ENCODE assay signal across 11 mouse cellular contexts in the genomic region with DNA sequence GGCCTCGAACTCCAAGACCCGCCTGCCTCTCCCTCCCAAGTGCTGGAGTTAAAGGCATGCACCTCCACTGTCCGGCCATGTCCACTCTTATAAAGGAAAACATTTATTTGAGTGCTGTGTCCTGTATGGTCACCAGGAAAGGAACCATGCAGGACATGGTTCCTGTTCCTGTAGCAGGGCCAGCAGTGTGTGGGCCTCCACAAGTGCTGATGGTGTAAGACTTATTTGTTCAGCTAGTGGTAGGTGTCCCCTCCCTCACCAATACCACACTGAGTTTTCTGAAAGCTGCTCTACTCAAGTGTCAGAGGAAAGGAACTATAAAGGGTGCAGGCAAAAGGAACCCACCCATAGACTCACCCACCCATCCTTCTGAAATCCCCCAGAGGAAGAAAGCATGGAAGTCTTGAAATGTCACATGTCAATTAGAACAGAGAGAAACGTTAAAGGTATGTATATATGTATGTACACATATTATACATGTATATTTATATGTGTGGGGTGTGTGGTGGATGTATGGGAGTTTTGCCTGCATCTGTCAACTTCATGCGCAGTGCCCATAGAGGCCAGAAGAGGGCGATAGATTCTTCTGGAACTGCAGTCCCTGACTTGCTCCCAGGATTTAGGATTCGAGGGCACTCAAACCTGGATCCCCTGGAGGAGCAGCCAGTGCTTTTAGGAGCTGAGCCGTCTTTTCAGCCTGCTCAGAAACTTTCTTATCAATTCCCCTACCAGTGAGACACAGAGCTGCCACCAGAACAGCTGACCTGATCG. TPM values are rescaled to one million over a fixed set of nuclear protein-coding genes. Genes with fewer than 3 reads are reported as not detected.
DNase-seq lines count a peak whose midpoint lies in the region; ATAC-seq and TF ChIP-seq lines count a peak whose summit lies in the region.
"Not testable (repeated sequence)": the region's sequence is repeated elsewhere in the genome, so short reads cannot be mapped to it uniquely, and the experiment has no call there.
"Had no signal": no experiment of that assay in that cellular context is flagged by ENCODE, and none has a peak within 500 bp of the region (broad histone marks: within the 10 kb centered on the region; RNA-seq: fewer than 3 reads in every experiment).

No protein-coding gene starts in this region.

- not testable (repeated sequence) for H3K4me1 ChIP-seq in E14TG2a.4 (replicated peaks; ENCODE audit: low read depth, low read length); heart, embryonic 16.5 days (ENCODE audit: control insufficient read depth, insufficient read depth, low read length); liver, adult 2 months (ENCODE audit: control insufficient read depth, insufficient read depth, low read length); midbrain, postnatal 0 days (ENCODE audit: insufficient read depth, low read length)

- WGBS in heart, embryonic 16.5 days, result 29% methylated on average over 9 of the region's 9 CpGs
- 34% methylated on average over 9 of the region's 9 CpGs for WGBS in liver, adult 2 months
- WGBS in midbrain, postnatal 0 days, result 37% methylated on average over 9 of the region's 9 CpGs

- TF ChIP-seq CTCF in E14TG2a.4 (conservative IDR thresholded peaks at IDR 0.05; ENCODE audit: low read length), result peak; percentile 25
- TF ChIP-seq CTCF in liver, adult 2 months (IDR thresholded peaks at IDR 0.05; ENCODE audit: low read depth, low read length), result peak; percentile 64
- TF ChIP-seq CTCF in midbrain, postnatal 0 days (IDR thresholded peaks at IDR 0.05), result peak; percentile 70

- not testable (repeated sequence) for H3K79me2 ChIP-seq in liver, adult 2 months (ENCODE audit: control insufficient read depth, insufficient read depth, low read length)

- not testable (repeated sequence) for H3K27ac ChIP-seq in heart, embryonic 16.5 days (ENCODE audit: low read length); liver, adult 2 months (replicated peaks; ENCODE audit: insufficient read depth, low read depth, low read length); midbrain, postnatal 0 days (ENCODE audit: low read depth, low read length)

- not testable (repeated sequence) for TF ChIP-seq POLR2A in liver, adult 2 months (IDR thresholded peaks at IDR 0.05; ENCODE audit: extremely low read depth, insufficient read depth, low read length)

- not testable (repeated sequence) for H3K36me3 ChIP-seq in E14TG2a.4 (ENCODE audit: insufficient read depth, low read length); heart, embryonic 16.5 days (ENCODE audit: control insufficient read depth, insufficient read depth); liver, adult 2 months (ENCODE audit: control insufficient read depth, insufficient read depth, low read length); midbrain, postnatal 0 days (ENCODE audit: insufficient read depth, low read length)

- H3K4me2 ChIP-seq in heart, embryonic 16.5 days (ENCODE audit: low read depth, low read length), result peak overlapping the region; percentile 26; the same call in 1 of the 2 replicates
- not testable (repeated sequence) for H3K4me2 ChIP-seq in midbrain, postnatal 0 days (ENCODE audit: low read depth, low read length, poor library complexity, severe bottlenecking)

- H3K9ac ChIP-seq in heart, embryonic 16.5 days (ENCODE audit: low read length); liver, adult 2 months (ENCODE audit: low read depth, low read length); midbrain, postnatal 0 days (replicated peaks; ENCODE audit: low read length, poor library complexity, severe bottlenecking): not testable (repeated sequence)

- not testable (repeated sequence) for H3K27me3 ChIP-seq in E14TG2a.4 (ENCODE audit: insufficient read depth, low read length); heart, embryonic 16.5 days (ENCODE audit: control insufficient read depth, insufficient read depth, low read length); liver, adult 2 months (ENCODE audit: control insufficient read depth, insufficient read depth, low read length); midbrain, postnatal 0 days (ENCODE audit: insufficient read depth, low read length)

- peak; percentile 46; the same call in 1 of the 2 replicates for ATAC-seq in cerebellum, adult (ENCODE audit: insufficient number of reproducible peaks, low FRiP score, low TSS enrichment)
- ATAC-seq in erythroid progenitor cell, adult 5-6 weeks (replicated peaks; ENCODE audit: low FRiP score, poor library complexity, severe bottlenecking), result peak; percentile 73; the same call in 1 of the 2 replicates
- not testable (repeated sequence) for ATAC-seq in heart, embryonic 16.5 days (replicated peaks; ENCODE audit: extremely low read depth, insufficient read depth, low FRiP score); midbrain, postnatal 0 days (ENCODE audit: low FRiP score)

- H3K4me3 ChIP-seq in E14TG2a.4 (replicated peaks; ENCODE audit: low read length); heart, embryonic 16.5 days (ENCODE audit: low read length); liver, adult 2 months (ENCODE audit: insufficient read depth, low read depth, low read length); midbrain, postnatal 0 days (ENCODE audit: low read depth, low read length): not testable (repeated sequence)

- peak; percentile 57 for DNase-seq in kidney, postnatal 10 days
- peak; percentile 15 for DNase-seq in liver, adult 2 months (ENCODE audit: extremely low read depth, low read depth, low spot score)
- DNase-seq in midbrain, postnatal 0 days (ENCODE audit: low spot score), result peak; percentile 37
- DNase-seq in spleen, postnatal 4 days (ENCODE audit: low spot score in 2 of 2), result peak; percentile 31 to 69

- not testable (repeated sequence) for H3K9me3 ChIP-seq in E14TG2a.4 (ENCODE audit: low read length); heart, embryonic 16.5 days (replicated peaks; ENCODE audit: control insufficient read depth, low read length); midbrain, postnatal 0 days (ENCODE audit: low read length)

RNA-seq across cellular contexts. Expression of gene Rnase2b, which starts 10.2 kb away (rescaled TPM):
- not detected in 2 replicates for total RNA-seq in erythroid progenitor cell, adult 5-6 weeks (2015; ENCODE audit: low replicate concordance)
- not detected in 2 replicates for total RNA-seq in erythroid progenitor cell, adult 5-6 weeks (2017; ENCODE audit: low replicate concordance)
- polyA plus RNA-seq in heart, embryonic 16.5 days (2015; fragmentation: Nextera tagmentation; extraction: Ambion mirVana), result not detected in 2 replicates
- total RNA-seq in liver, adult 2 months (2014; rRNA removed), result not detected in 2 replicates
- not detected in 2 replicates for polyA plus RNA-seq in liver, adult 2 months (2012; rRNA removed)
- total RNA-seq in midbrain, postnatal 0 days (2014; rRNA removed), result not detected in 2 replicates
- polyA plus RNA-seq in midbrain, postnatal 0 days (2015; fragmentation: Nextera tagmentation; extraction: Ambion mirVana), result not detected in 2 replicates
- total RNA-seq: ES-E14; heart, adult 8-10 months; left cerebral cortex, adult 8-10 months had no signal

RNA-seq across cellular contexts. Expression of gene Rnase1, which starts 25.7 kb away (rescaled TPM):
- not detected in 2 replicates for total RNA-seq in erythroid progenitor cell, adult 5-6 weeks (2015; ENCODE audit: low replicate concordance)
- total RNA-seq in erythroid progenitor cell, adult 5-6 weeks (2017; ENCODE audit: low replicate concordance), result not detected in 2 replicates
- 0.91 and 1.1 TPM in 2 replicates for polyA plus RNA-seq in heart, embryonic 16.5 days (2015; fragmentation: Nextera tagmentation; extraction: Ambion mirVana)
- 7.4 and 28.5 TPM in 2 replicates for total RNA-seq in liver, adult 2 months (2014; rRNA removed)
- 0.09 TPM in 2 replicates for polyA plus RNA-seq in liver, adult 2 months (2012; rRNA removed)
- 1.0 TPM in 1 of 2 replicates, not detected in the other for total RNA-seq in midbrain, postnatal 0 days (2014; rRNA removed)
- 0.34 and 0.78 TPM in 2 replicates for polyA plus RNA-seq in midbrain, postnatal 0 days (2015; fragmentation: Nextera tagmentation; extraction: Ambion mirVana)
- total RNA-seq: ES-E14 had no signal

RNA-seq across cellular contexts. Expression of gene Ang2, which starts 26.7 kb away (rescaled TPM):
- not detected in 2 replicates for total RNA-seq in erythroid progenitor cell, adult 5-6 weeks (2015; ENCODE audit: low replicate concordance)
- total RNA-seq in erythroid progenitor cell, adult 5-6 weeks (2017; ENCODE audit: low replicate concordance), result not detected in 2 replicates
- not detected in 2 replicates for polyA plus RNA-seq in heart, embryonic 16.5 days (2015; fragmentation: Nextera tagmentation; extraction: Ambion mirVana)
- not detected in 2 replicates for total RNA-seq in liver, adult 2 months (2014; rRNA removed)
- polyA plus RNA-seq in liver, adult 2 months (2012; rRNA removed), result not detected in 2 replicates
- not detected in 2 replicates for total RNA-seq in midbrain, postnatal 0 days (2014; rRNA removed)
- polyA plus RNA-seq in midbrain, postnatal 0 days (2015; fragmentation: Nextera tagmentation; extraction: Ambion mirVana), result not detected in 2 replicates
- total RNA-seq: ES-E14; heart, adult 8-10 months had no signal

RNA-seq across cellular contexts. Expression of gene Ear14, which starts 30.9 kb away (rescaled TPM):
- not detected in 2 replicates for total RNA-seq in erythroid progenitor cell, adult 5-6 weeks (2015; ENCODE audit: low replicate concordance)
- not detected in 2 replicates for total RNA-seq in erythroid progenitor cell, adult 5-6 weeks (2017; ENCODE audit: low replicate concordance)
- polyA plus RNA-seq in heart, embryonic 16.5 days (2015; fragmentation: Nextera tagmentation; extraction: Ambion mirVana), result not detected in 2 replicates
- not detected in 2 replicates for total RNA-seq in liver, adult 2 months (2014; rRNA removed)
- polyA plus RNA-seq in liver, adult 2 months (2012; rRNA removed), result not detected in 2 replicates
- total RNA-seq in midbrain, postnatal 0 days (2014; rRNA removed), result not detected in 2 replicates
- polyA plus RNA-seq in midbrain, postnatal 0 days (2015; fragmentation: Nextera tagmentation; extraction: Ambion mirVana), result not detected in 2 replicates
- total RNA-seq: ES-E14; heart, adult 8-10 months; left cerebral cortex, adult 8-10 months had no signal

RNA-seq across cellular contexts. Expression of gene Rnase6, which starts 48.6 kb away (rescaled TPM):
- 10.5 and 25.6 TPM in 2 replicates for total RNA-seq in erythroid progenitor cell, adult 5-6 weeks (2015; ENCODE audit: low replicate concordance)
- total RNA-seq in erythroid progenitor cell, adult 5-6 weeks (2017; ENCODE audit: low replicate concordance), result 11.7 and 13.3 TPM in 2 replicates
- polyA plus RNA-seq in heart, embryonic 16.5 days (2015; fragmentation: Nextera tagmentation; extraction: Ambion mirVana), result 0.80 and 1.1 TPM in 2 replicates
- 1.1 and 1.2 TPM in 2 replicates for total RNA-seq in liver, adult 2 months (2014; rRNA removed)
- polyA plus RNA-seq in liver, adult 2 months (2012; rRNA removed), result 0.57 and 1.0 TPM in 2 replicates
- 1.3 and 2.5 TPM in 2 replicates for total RNA-seq in midbrain, postnatal 0 days (2014; rRNA removed)
- 1.9 and 2.5 TPM in 2 replicates for polyA plus RNA-seq in midbrain, postnatal 0 days (2015; fragmentation: Nextera tagmentation; extraction: Ambion mirVana)
- total RNA-seq: ES-E14 had no signal
